1 mouse cellular context compared by ENCODE assay signal in genomic region chr2:128457591-128458209, GRCm38 (mm10).
TF ChIP-seq lines count a peak whose summit lies in the region.

No protein-coding gene starts in this region.

TF ChIP-seq in CH12.LX, 34 proteins besides CTCF, POLR2A, EP300 and RAD21 (continued from another document):
- no peak; the same call in 1 of the 2 replicates for TF ChIP-seq SMC3 (IDR thresholded peaks at IDR 0.05; ENCODE audit: low read depth, low read length)
- 0 out of 2 replicates have a peak, but pooled peaks have one; percentile 46 for TF ChIP-seq CHD2 (IDR thresholded peaks at IDR 0.05; ENCODE audit: low read length)
- no peak for TF ChIP-seq GABPA (IDR thresholded peaks at IDR 0.05; ENCODE audit: insufficient replicate concordance, low read depth, low read length)
- peak; percentile 67; the same call in 1 of the 2 replicates for TF ChIP-seq MYC (IDR thresholded peaks at IDR 0.05; ENCODE audit: low read depth, low read length)
- no peak for TF ChIP-seq ELF1 (IDR thresholded peaks at IDR 0.05; ENCODE audit: low read depth, low read length)
- peak; percentile 66; the same call in 1 of the 2 replicates for TF ChIP-seq CHD1 (IDR thresholded peaks at IDR 0.05; ENCODE audit: low read depth, low read length)
- TF ChIP-seq NELFE (IDR thresholded peaks at IDR 0.05; ENCODE audit: low read depth, low read length), result 0 out of 2 replicates have a peak, but pooled peaks have one; percentile 20
- TF ChIP-seq KAT2A (IDR thresholded peaks at IDR 0.05; ENCODE audit: insufficient replicate concordance, low read length), result no peak
- peak; percentile 40; the same call in 1 of the 2 replicates for TF ChIP-seq MAX (IDR thresholded peaks at IDR 0.05; ENCODE audit: low read length)
- no peak for TF ChIP-seq NRF1 (IDR thresholded peaks at IDR 0.05; ENCODE audit: low read depth, low read length)
- TF ChIP-seq MEF2A (IDR thresholded peaks at IDR 0.05; ENCODE audit: borderline replicate concordance, low read depth, low read length), result peak; percentile 82
- TF ChIP-seq HCFC1 (IDR thresholded peaks at IDR 0.05; ENCODE audit: low read depth, low read length), result 0 out of 2 replicates have a peak, but pooled peaks have one; percentile 8
TF ChIP-seq in CH12.LX: peak in this region for 18.
